In genomic region chr5:15040784-15041183, GRCm38 (mm10) we compare ENCODE assay signal across 25 mouse cellular contexts. TPM values are rescaled to one million over a fixed set of nuclear protein-coding genes. Genes with fewer than 3 reads are reported as not detected.
"Had no signal": no experiment of that assay in that cellular context is flagged by ENCODE, and none has a peak within 500 bp of the region (broad histone marks: within the 10 kb centered on the region; RNA-seq: fewer than 3 reads in every experiment).

No protein-coding gene starts in this region.

RNA-seq across cellular contexts. Expression of gene Gm17019, which starts 8.0 kb away (rescaled TPM):
- polyA plus RNA-seq: heart, embryonic 10.5 days; heart, embryonic 11.5 days; heart, embryonic 12.5 days; heart, embryonic 13.5 days; heart, embryonic 14.5 days; heart, embryonic 16.5 days; heart, postnatal 0 days; hindbrain, embryonic 10.5 days; hindbrain, embryonic 11.5 days; hindbrain, embryonic 13.5 days; hindbrain, embryonic 14.5 days; hindbrain, embryonic 15.5 days; hindbrain, embryonic 16.5 days; hindbrain, postnatal 0 days; inflammation-experienced regulatory T-cells, adult 6 months; intestine, embryonic 14.5 days; intestine, embryonic 15.5 days; intestine, embryonic 16.5 days; intestine, postnatal 0 days; kidney, adult 2 months; kidney, embryonic 14.5 days; kidney, embryonic 15.5 days; kidney, embryonic 16.5 days; kidney, postnatal 0 days; large intestine, adult 2 months had no signal
